Mouse (Mus musculus) regulatory T cell (primary cell): ENCODE results near the gene Chpt1.
"Not testable (repeated sequence)": the region's sequence is repeated elsewhere in the genome, so short reads cannot be mapped to it uniquely, and the experiment has no call there.

Experiments
- in situ Hi-C: fragments of 300-600 bp; cut with MboI, MseI; formaldehyde crosslinking; loops from one replicate; pipeline ENCODE4 v1.15.1; 2025; ENCODE audit warnings: high pct_unique_total_duplicates

The Chpt1 gene

DNA sequence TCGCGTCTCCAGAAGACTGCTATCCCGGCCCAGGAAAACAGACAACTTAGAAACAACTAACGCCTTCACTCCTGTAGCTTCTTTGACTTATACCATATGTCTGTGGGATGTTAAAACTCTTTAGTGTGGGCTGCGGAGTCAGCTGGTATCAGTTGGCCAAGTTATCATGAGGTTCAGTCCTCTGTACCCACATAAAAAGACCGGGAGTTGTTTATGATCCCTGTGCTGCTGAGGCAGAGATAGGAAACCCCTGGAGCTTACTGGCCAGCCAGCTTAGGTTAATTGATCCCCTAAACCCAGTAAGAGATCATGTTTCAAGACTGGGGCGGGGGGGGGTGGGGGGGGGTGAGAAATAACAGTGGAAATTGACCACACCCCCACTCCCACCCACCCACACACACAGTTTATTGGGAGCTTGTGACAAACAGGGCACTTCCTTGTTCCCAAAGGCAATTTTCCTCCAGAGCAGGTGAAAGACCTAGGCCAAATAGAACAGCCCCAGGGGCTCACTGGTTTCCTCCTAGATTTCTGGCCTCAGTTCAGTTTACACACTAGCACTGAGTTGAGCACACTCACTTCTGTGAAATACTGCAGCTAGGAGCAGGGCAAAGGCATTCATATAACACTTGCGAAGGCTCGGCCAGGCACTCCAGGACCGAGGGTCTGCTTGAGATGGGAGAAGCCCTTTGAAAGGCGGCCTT, 6.9 kb downstream of the Chpt1 start:
- in situ Hi-C loops, result no loop called here

DNA sequence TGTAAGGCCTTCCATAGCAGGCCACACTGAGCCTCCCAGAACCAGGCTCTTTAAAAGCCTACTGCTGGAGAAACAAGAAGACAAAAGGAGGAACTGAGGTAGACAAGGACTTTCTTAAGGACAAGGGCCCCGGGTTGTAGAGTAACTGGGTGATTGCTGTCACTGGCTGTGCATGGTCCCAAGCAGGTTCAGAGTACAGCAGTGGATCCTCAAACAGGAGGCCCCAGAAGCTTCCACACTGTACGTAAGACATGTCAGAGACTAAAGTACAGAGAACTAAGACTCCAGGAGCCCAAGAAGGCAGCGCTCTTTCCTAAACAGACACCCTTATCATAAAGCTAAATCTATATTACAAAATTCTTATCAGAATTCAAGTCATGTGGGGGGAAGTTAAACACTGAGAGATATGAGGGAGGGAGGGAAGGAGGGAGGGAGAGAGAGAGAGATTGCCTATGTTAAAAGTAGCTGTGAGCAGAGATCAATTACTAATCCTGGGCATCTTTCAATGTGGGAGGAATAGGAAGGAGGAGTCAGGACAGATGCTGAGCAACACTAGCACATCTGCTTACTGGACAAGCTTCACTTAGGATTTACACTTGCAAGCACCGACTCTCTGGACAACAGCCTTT, 8.8 kb downstream of the Chpt1 start:
- in situ Hi-C loops, result no loop called here

DNA sequence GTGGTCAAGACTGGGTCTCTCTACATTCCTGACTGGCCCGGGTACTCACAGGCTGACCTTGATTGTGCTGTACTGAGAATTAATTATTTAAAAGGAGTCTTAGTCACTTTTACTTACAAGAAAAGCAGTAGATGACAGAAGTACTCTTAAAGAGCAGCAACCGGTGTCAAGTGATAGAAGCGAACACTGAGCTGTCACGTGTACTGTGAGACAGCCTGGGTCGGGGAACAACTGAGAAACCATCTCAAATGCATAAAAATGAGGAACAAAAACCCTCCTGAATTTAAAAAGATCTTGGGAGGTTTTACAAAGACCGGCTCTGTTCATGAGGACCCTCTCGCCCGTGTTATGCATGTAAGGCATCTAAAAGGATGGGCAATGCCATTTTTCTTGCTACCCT, 11.2 kb downstream of the Chpt1 start:
- in situ Hi-C loops, result no loop called here

DNA sequence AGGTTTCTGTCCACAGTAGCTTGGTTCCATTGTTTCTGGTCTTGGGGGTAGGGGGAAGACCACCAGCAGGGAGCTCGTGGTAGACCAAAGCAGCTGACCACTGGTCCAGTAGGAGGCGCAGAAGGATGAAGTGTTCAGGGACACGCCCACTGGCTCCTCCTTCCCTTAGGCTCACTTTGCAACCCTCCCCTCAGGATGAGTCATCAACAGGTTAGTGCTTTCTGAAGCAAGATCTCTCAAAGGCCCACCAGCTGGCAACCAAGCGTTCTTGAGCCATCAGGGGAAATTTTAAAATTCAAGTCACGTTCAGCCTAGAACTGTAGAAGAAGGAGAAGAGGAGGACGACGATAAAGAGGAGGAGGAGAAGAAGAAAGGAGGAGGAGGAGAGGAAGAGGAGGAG, 12.2 kb downstream of the Chpt1 start:
- in situ Hi-C loops, result no loop called here

DNA sequence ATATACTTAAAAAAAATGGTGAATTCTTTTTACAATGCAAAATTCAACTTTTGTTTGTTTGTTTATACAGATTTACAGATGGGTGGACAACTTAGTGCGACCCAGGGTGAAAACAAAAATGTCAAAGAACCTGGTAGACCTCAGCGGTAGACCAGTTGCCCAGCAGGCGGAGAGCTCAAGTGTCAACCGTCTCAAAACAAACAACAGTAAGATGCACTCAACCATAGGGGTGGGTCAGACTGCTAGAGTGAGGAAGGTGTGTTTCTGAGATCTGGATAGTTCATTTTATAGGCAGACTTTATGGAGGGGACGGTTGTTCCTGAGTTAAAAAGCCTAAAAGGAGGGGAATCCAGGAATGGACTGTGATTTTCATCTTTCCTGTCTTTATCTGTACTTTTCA, 15.2 kb downstream of the Chpt1 start:
- in situ Hi-C loops, result no loop called here

DNA sequence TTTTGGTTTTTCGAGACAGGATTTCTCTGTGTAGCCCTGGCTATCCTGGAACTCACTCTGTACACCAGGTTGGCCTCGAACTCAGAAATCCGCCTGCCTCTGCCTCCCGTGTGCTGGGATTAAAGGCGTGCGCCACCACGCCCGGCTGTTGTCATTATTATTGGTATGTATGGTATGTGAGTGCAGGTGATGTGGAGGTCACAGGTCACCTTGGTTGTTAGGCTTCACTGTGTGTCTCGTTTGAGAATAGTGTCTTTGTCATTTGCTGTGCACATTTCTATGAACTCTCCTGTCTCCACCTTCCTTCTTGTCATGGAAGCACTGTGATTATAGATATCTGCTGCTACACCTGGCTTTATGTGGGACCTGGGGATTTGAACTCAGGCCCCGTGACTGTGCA, 21.0 kb downstream of the Chpt1 start:
- in situ Hi-C loops, result not testable (repeated sequence)

DNA sequence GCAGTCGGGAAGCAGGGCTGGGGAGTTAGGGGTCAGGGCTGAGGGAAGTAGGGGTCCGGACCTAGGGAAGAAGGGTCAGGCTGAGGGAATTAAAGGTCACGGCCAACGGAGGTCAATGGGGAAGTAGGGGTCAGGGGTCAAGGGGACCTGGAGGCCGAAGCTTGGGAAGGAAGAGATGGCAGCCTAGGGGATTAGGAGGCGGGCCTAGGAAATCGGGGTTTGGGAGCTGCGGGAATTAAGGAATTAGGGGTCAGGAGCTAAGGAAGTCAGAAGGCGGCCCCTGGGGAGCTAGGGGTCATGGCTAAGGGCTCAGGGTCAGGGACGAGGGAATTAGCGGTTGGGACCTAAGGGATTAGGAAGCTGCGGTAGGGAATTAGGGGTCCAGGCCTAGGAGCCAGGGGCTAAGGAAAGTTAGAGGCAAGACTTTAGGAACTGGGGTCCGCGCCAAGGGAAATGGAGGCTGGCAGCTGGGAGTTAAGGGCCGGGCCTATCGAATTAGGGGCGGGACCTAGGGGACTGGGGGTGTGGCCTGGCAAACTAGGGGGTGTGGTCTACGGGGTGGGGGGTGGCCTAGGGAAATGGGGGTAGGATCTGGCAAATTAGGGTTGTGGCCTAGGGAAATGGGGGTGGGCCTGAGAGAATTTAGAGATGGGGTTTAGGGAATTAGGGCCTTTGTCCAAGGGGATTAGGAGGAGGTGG, 43.6 kb downstream of the Chpt1 start:
- in situ Hi-C loops, result no loop called here

DNA sequence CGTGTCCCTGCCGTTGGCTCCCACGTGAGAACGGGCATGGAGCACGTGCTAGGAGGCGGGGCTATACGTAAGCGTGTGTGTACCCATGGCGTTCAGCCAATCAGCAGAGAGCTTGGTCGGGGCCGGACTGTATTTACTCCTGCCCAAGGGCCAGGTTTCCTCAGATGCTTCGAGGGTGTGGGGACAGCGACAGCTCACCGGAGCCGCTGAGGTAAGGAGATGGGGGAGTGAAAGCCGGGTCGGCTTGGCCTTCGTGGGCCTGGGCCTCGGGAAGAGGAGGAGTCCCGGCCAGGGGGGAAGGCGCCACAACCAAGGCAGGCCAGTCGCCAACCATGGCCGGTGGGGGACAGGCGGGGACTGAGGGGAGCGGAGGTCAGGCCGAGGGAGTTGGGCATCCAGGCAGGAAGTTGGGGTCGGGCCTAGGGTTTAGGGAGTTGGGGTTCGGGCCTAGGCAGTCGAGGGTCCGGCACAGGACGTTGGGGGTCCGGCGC, 44.3 kb downstream of the Chpt1 start, which contains the start of gene Sycp3:
Gene Sycp3 (plus strand): TSS at position 68 of the 491 bp plus-strand sequence.
- in situ Hi-C loops, result no loop called here

DNA sequence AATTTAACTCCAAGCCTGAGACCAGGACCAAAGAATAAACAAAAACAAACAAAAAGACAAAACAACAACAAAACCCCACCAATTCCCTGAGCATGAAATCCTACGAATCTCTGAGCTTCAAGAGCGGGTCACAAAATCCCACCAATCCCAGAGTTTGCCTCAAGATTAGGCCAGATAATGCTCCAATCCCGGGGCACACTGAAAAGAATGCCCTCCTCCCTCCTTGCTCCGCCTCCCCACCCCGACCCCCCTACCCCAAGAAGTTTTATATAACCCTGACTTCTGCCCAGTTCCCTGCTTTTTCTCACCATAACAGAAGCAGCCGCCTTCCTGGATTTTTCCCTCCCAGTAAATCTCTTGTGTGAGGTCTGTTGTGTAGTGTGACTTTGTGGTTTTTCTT, 46.1 kb downstream of the Chpt1 start:
- in situ Hi-C loops, result no loop called here

DNA sequence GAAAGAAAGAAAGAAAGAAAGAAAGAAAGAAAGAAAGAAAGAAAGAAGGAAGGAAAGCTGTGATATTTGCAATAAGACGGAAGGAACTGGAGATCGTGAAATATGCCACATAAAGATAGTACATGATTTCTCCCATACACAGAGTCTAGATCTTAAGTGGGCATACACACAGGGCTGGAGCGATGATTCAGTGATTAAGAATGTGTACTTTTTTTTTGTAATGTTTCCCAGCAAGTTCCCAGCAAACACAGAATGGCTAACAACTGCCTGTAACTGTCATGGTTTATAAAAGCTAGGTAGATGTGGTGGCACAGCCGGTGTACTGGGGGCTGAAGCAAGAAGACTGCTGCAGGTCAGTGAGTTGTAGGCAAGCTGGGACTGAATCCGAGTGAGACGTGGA, 51.9 kb downstream of the Chpt1 start:
- in situ Hi-C loops, result no loop called here

DNA sequence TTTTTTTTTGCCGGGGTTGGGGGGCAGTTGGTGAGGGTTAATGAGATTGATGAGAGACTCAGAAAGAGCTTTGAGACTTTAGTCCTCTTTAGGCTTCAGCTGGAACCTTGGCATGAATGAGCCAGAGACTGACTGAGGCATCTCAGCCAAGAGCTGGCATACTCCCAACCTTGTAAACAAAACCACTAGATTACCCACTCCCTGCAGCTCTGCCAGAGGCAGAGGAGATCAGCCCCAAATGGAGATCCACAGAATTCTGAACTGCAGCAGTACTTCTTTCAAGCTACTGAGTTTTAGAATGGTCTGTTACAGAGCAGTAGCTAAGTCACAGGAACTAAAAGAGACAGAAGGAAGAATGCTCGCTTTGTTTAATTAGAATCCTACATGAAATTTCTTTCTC, 52.7 kb downstream of the Chpt1 start:
- in situ Hi-C loops, result no loop called here

DNA sequence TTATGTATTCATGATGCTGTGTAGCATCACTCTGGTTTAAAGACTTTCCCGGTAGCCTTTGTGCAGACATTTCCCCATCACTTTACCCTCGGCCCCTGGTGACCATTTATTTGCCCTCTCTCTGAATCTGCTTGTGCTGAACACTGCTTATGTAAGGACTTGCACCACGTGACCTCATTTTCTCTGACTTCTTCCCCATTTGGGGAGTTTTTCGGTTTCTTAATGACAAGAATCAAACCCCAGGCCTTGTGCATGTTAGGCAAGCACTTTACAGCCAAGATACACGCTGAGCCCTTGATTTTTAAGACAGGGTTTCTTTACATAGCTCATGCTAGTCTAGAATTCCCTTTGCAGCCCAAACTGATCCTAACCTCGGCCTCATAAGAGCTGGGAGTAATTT, 62.6 kb downstream of the Chpt1 start:
- in situ Hi-C loops, result no loop called here

DNA sequence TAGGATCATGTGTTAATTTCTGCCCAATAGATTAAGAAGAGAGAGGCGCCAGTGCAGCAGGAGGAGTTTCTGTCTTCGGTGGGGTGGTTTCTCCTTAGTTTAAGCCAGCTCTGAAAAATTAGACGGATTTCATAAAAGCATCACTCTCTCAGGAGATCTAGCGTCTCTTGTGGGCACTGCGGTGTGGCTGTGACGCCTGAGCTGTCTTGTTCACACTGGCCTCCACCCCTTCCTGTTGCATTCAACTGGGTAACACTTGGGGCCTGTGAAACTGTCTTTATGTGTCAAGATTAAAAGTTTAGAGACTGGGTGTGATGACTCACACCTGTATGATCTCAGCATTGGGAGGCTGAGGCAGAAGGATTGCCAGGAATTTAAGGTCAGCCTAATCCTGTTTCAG, 75.9 kb downstream of the Chpt1 start:
- in situ Hi-C loops, result no loop called here

DNA sequence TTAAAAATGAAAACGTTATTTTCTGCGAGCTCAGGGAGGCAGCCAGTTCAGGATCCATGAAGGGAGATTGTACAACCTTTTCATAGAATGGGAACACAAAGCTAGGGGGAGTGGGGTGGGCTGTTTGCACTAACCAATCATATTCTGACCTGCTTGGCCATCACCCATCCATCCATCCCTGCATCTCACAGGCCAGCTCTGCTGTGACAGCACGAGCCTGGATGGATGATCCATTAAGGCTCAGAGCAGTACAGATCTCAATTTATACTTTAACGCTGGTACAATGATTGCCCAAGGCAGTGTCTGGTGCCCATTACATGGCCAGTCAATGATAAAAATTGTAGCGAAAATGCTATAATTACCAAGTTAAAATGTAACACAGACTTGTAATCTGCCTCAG, 77.0 kb downstream of the Chpt1 start:
- in situ Hi-C loops, result no loop called here

DNA sequence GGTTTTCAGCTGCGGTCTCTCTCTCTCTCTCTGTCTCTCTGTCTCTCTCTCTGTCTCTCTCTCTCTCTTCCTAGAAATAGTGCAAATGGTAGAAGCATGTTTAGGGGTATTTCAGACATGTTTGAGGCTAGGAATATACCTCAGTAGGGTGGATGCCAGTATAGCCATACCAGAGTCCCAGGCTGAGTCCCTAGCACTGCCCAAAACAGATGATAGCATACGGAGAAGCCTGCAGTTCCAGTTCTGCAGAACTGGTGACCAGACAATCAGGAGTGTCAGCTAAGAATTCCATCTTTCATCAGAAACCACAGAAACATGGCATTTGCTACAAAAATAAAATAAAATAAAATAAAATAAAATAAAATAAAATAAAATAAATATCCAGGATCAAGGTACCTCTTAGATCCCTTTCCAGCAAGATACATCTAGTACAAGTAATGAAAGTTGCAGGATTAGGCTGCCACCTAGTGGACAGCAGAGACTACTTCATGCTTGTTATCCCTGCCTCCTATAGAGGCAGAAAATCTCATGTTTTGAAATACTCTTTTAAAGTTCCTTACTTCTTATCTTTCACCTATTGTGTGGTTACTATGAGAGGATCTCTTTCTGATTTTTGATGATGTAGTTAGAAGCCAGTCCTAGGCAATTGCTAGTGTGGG, 77.6 kb downstream of the Chpt1 start:
- in situ Hi-C loops, result no loop called here

DNA sequence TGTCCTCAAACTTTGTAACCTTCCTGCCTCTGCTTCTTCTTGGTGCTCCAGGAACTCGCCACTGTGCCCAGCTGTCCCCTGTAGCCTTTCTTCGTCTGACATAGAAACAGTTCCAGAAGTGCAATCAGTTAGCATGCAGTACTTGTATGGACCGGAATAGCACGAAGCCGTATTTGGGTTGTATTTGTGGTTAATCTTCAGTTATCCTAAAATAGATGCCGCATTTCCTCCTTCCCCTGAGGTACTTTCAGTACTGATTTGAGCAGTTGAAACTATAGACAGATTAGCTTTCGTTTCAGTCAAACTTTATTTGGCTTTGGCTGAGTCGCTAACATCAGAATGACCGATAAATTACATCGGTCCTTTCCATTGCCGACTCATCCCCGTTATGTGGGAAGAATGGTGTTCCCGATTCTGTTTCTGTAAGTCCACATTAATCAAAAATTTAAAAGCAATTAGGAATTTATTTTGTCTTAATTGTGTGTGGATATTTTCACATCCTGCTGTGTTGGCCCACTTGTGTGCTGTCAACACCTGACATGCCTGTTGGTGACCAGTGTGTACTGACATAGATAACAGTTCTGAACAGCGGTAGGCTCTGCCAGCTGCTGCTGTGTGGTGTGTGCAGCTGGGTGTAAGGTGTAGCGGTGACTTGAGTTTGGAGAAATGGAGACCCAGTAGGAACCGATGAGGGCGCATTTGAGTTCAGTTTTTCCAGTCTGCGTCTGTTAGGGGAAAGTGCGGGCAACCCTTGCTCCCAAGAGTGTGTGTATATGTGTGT, 83.0 kb downstream of the Chpt1 start:
- in situ Hi-C loops, result loop anchor here (5.0 kb wide), 1 partner anchor 44 kb away; the partner anchor contains the start of genes Dram1 and Gnptab

DNA sequence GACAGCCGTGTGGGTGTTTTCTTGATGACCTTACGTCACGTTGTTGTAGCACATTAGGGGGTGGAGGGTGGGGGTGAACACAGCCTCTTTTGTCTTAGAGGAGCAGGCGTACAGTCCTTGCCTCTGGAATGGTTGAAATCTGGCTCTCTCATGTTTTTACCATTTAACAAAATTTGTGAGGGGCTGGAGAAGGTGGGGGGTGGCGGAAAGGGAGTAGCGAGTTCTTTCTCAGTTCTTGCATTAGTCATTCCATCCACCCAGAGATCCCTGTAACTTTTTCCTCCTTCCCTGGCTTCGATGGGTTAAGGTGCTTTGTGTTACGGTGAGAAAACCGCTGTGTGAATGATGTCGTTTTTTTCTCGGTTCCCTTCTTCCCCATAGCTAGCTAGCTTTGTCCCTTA, 83.7 kb downstream of the Chpt1 start:
- in situ Hi-C loops, result loop anchor here (5.0 kb wide), 1 partner anchor 43 kb away; the partner anchor contains the start of genes Dram1 and Gnptab

DNA sequence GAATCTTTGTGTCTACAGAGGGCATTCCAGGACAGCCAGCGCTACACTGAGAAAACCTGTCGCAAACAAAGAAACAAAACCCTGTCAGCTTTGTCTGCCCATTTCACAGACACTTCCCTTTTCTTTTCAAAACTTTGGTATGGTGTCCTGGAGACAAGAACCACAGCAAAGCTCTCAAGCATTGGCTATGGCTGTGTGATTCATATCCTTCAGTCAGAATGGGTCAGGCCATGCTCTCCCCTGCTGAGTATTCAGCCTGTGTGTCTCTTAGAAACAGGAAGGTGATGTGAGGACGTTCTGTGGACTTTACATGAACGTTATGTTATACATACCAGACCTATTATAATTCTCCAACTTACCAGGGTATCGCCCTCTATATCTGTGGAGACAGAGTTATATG, 86.2 kb downstream of the Chpt1 start:
- in situ Hi-C loops, result no loop called here

DNA sequence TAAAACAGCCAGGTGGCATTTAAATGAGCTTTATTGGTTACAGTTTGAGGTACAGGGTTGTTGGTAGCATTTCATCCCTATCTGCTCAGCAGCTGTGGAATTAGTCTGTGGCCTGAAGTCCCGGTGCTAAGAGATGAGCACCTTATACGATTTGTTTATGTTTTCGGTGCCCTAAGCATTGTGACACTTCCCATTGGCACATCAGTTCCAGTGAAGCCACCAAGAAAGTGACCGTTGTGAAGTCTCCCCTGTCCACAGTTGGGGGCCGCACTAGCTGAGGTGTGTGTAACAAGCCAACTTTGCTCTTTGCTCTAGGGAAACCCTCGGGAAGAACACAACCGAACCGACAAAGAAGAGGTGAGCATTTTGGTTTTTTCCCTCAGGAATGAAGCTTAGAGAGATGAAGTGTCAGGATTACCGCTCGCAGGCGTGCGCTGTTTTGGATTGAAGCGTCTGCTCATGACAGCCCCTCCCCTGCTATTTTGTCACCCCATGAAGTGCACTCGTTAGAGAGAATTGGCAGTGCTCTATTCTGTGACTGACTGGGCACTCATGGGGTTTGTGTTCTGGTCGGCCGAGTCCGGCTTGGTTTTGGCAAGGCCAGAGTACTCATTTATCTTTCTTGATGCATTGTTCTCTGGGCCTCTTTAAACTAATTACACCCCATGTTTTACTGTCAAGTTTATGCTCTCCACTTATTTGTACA, 91.4 kb downstream of the Chpt1 start:
- in situ Hi-C loops, result no loop called here

DNA sequence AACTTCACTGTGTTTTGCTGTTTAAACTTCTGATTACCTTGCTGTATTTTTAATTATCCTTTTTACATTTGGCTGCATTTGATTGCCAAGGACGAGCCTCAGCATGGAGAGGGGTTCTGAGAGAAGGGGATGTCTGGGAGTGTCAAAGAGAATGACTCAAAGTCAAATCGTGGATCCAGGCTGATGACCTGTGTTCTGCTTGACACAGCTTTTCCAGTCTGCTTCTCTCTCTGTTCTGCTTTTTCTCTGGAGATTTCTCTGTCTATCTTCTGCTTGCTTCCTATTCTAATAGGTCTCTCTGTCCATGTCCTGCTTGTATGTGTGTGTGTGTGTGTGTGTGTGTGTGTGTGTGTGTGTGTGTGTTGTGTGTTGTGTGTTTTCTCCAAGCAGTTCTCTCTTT, 94.1 kb downstream of the Chpt1 start:
- in situ Hi-C loops, result no loop called here
